Mouse (Mus musculus) C2C12 (cell line): ENCODE data around the gene Rapgef1.

Source experiments
- CTCF ChIP-seq: IDR thresholded peaks from one replicate; pipeline ENCODE4 v1.5.1; 2011; ENCODE audit not compliant: control insufficient read depth, insufficient read depth, insufficient read length
- USF1 ChIP-seq: IDR thresholded peaks from one replicate; pipeline ENCODE4 v1.6.1; 2011; ENCODE audit warnings: low read depth, mild to moderate bottlenecking, control low read depth, moderate library complexity

DNA sequence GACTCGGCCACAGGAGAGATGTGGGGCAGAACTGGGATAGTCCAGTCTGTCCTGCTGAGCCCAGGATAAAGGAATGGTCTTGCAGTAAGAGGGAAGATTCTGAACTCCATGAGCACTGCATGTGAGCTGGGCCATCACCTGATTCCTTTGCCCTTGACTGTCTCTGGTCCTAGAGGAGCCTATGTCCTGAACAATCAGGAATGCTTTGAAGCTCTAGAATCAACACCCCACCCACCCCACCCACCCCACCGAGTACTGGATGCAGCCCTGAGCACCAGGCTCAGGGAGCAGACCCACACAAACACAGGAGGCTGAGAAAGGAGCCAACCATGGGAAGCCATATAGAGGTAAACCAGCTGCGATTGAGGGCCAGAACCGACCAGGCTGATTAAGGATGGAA lies 129.0 kb downstream of the Rapgef1 start:
- no peak for TF ChIP-seq CTCF
- no peak for TF ChIP-seq USF1
